Mouse (Mus musculus) bone marrow macrophage, adult 2 months (primary cell): ENCODE results near the gene BC107364.

Source experiments
- CTCF ChIP-seq: IDR thresholded peaks from 2 replicates; pipeline ENCODE4 v1.5.1; 2012; ENCODE audit warnings: low read depth, mild to moderate bottlenecking, low read length, moderate library complexity
- POLR2A ChIP-seq: IDR thresholded peaks from 2 replicates; pipeline ENCODE4 v1.6.1; 2012; ENCODE audit warnings: mild to moderate bottlenecking, low read depth, low read length, borderline replicate concordance

DNA sequence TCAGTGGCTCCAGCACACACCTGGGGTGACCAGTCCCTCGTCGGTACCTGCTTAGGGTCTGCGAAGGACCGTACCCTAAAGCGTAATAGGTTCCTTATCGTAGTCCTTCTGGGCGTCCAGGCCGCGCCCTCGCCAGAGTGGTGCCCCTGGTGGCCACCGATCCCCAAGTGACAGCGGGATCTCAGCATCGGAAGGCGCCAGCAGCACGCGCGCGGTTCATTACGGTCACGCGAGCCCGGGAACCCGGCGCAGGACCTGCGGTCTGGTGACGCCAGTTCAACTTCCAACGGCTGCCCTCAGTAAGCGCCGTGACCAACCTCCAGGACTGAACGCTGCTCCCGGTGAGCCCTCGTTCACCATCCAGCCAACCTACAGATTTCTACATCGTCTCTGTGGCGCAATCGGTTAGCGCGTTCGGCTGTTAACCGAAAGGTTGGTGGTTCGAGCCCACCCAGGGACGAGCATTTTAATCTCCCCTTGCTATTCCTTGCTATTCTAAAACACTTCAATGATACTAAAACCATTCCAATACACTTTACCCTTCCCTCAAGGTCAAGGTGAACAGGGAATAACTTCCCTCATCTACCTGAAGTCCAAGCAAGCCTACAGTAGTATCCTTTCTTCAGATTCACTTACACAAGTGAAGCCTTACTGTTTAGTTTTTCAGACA lies 50.1 kb downstream of the BC107364 start:
- TF ChIP-seq CTCF (peak; percentile 34), POLR2A (no peak)
